Mouse (Mus musculus): ENCODE measurements at regions not wholly inside any gene's neighbourhood (a gene's known extent, or its start where the extent isn't known, plus 50 kb on each side); places are given as distances from the start of the nearest gene placed in this dataset.
A peak's percentile ranks its signal among the peaks of the same experiment; 100 is the strongest.

- DNase-seq (ENCODE audit: low spot score) (peak; percentile 14), ATAC-seq (ENCODE audit: low FRiP score) (no peak)
- Histone ChIP-seq H3K4me1 (ENCODE audit: insufficient read depth, low read length) (no peaks in the 10 kb centered on the region), H3K36me3 (ENCODE audit: insufficient read depth, low read length) (no peaks in the 10 kb centered on the region), H3K4me2 (ENCODE audit: low read depth, low read length, poor library complexity, severe bottlenecking) (no peak overlapping the region), H3K27me3 (ENCODE audit: insufficient read depth, low read length) (no peaks in the 10 kb centered on the region), H3K4me3 (ENCODE audit: low read depth, low read length) (no peak overlapping the region), H3K9ac (replicated peaks; ENCODE audit: low read length, poor library complexity, severe bottlenecking) (no peak overlapping the region), H3K9me3 (ENCODE audit: low read length) (no peaks in the 10 kb centered on the region), H3K27ac (ENCODE audit: low read depth, low read length) (no peak overlapping the region)
- no peak for TF ChIP-seq CTCF (IDR thresholded peaks at IDR 0.05)
- 60% methylated on average over 8 of the region's 8 CpGs for WGBS
These were observed 262.1 kb downstream of the Rnf144a start for GRCm38 (mm10) chr12:26152992-26153391.

GRCm38 (mm10) chr12:26146336-26146735 lies 268.7 kb downstream of the Rnf144a start:
- DNase-seq (ENCODE audit: low spot score) (no peak), ATAC-seq (ENCODE audit: low FRiP score) (no peak)
- no peaks in the 10 kb centered on the region for H3K4me1 ChIP-seq (ENCODE audit: insufficient read depth, low read length)
- WGBS: 58% methylated on average over 3 of the region's 3 CpGs
- H3K27me3 ChIP-seq (ENCODE audit: insufficient read depth, low read length): no peaks in the 10 kb centered on the region
- TF ChIP-seq CTCF (IDR thresholded peaks at IDR 0.05): no peak
- no peak overlapping the region for H3K27ac ChIP-seq (ENCODE audit: low read depth, low read length)
- no peak overlapping the region for H3K4me3 ChIP-seq (ENCODE audit: low read depth, low read length)
- no peak overlapping the region for H3K9ac ChIP-seq (replicated peaks; ENCODE audit: low read length, poor library complexity, severe bottlenecking)
- H3K36me3 ChIP-seq (ENCODE audit: insufficient read depth, low read length): no peaks in the 10 kb centered on the region
- no peaks in the 10 kb centered on the region for H3K9me3 ChIP-seq (ENCODE audit: low read length)
- H3K4me2 ChIP-seq (ENCODE audit: low read depth, low read length, poor library complexity, severe bottlenecking): no peak overlapping the region

- H3K9me3 ChIP-seq (ENCODE audit: low read length): no peaks in the 10 kb centered on the region
- no peak overlapping the region for H3K4me3 ChIP-seq (ENCODE audit: low read depth, low read length)
- H3K27me3 ChIP-seq (ENCODE audit: insufficient read depth, low read length): no peaks in the 10 kb centered on the region
- H3K4me2 ChIP-seq (ENCODE audit: low read depth, low read length, poor library complexity, severe bottlenecking): no peak overlapping the region
- no peaks in the 10 kb centered on the region for H3K36me3 ChIP-seq (ENCODE audit: insufficient read depth, low read length)
- TF ChIP-seq CTCF (IDR thresholded peaks at IDR 0.05): no peak
- DNase-seq (ENCODE audit: low spot score): peak; percentile 47
- ATAC-seq (ENCODE audit: low FRiP score): no peak
- WGBS: 50% methylated on average over 6 of the region's 6 CpGs
- H3K4me1 ChIP-seq (ENCODE audit: insufficient read depth, low read length): no peaks in the 10 kb centered on the region
- H3K9ac ChIP-seq (replicated peaks; ENCODE audit: low read length, poor library complexity, severe bottlenecking): no peak overlapping the region
- H3K27ac ChIP-seq (ENCODE audit: low read depth, low read length): no peak overlapping the region
These were observed 269.9 kb downstream of the Rnf144a start for GRCm38 (mm10) chr12:26145085-26145714.

GRCm38 (mm10) chr12:26144616-26145015 lies 270.4 kb downstream of the Rnf144a start:
- no peaks in the 10 kb centered on the region for H3K4me1 ChIP-seq (ENCODE audit: insufficient read depth, low read length)
- H3K27ac ChIP-seq (ENCODE audit: low read depth, low read length): no peak overlapping the region
- no peak overlapping the region for H3K4me2 ChIP-seq (ENCODE audit: low read depth, low read length, poor library complexity, severe bottlenecking)
- ATAC-seq (ENCODE audit: low FRiP score) (no peak), DNase-seq (ENCODE audit: low spot score) (no peak)
- no peaks in the 10 kb centered on the region for H3K9me3 ChIP-seq (ENCODE audit: low read length)
- H3K9ac ChIP-seq (replicated peaks; ENCODE audit: low read length, poor library complexity, severe bottlenecking): no peak overlapping the region
- no peak for TF ChIP-seq CTCF (IDR thresholded peaks at IDR 0.05)
- H3K36me3 ChIP-seq (ENCODE audit: insufficient read depth, low read length): no peaks in the 10 kb centered on the region
- WGBS: 51% methylated on average over 3 of the region's 3 CpGs
- no peaks in the 10 kb centered on the region for H3K27me3 ChIP-seq (ENCODE audit: insufficient read depth, low read length)
- no peak overlapping the region for H3K4me3 ChIP-seq (ENCODE audit: low read depth, low read length)

GRCm38 (mm10) chr12:26143411-26143810 lies 271.6 kb downstream of the Rnf144a start:
- Histone ChIP-seq H3K27ac (ENCODE audit: low read depth, low read length) (no peak overlapping the region), H3K9ac (replicated peaks; ENCODE audit: low read length, poor library complexity, severe bottlenecking) (no peak overlapping the region), H3K36me3 (ENCODE audit: insufficient read depth, low read length) (no peaks in the 10 kb centered on the region), H3K4me3 (ENCODE audit: low read depth, low read length) (no peak overlapping the region), H3K27me3 (ENCODE audit: insufficient read depth, low read length) (no peaks in the 10 kb centered on the region), H3K4me2 (ENCODE audit: low read depth, low read length, poor library complexity, severe bottlenecking) (no peak overlapping the region), H3K4me1 (ENCODE audit: insufficient read depth, low read length) (no peaks in the 10 kb centered on the region), H3K9me3 (ENCODE audit: low read length) (no peaks in the 10 kb centered on the region)
- ATAC-seq (ENCODE audit: low FRiP score) (no peak), DNase-seq (ENCODE audit: low spot score) (peak; percentile 50)
- 71% methylated on average over 6 of the region's 6 CpGs for WGBS
- no peak for TF ChIP-seq CTCF (IDR thresholded peaks at IDR 0.05)

GRCm38 (mm10) chr12:26130811-26131210 lies 284.2 kb downstream of the Rnf144a start:
- Histone ChIP-seq H3K27ac (ENCODE audit: low read depth, low read length) (no peak overlapping the region), H3K4me3 (ENCODE audit: low read depth, low read length) (no peak overlapping the region), H3K4me2 (ENCODE audit: low read depth, low read length, poor library complexity, severe bottlenecking) (no peak overlapping the region), H3K27me3 (ENCODE audit: insufficient read depth, low read length) (no peaks in the 10 kb centered on the region), H3K4me1 (ENCODE audit: insufficient read depth, low read length) (0 out of 2 replicates have a peak, but pooled peaks cover 3% of the 10 kb centered on the region), H3K9me3 (ENCODE audit: low read length) (no peaks in the 10 kb centered on the region), H3K9ac (replicated peaks; ENCODE audit: low read length, poor library complexity, severe bottlenecking) (no peak overlapping the region), H3K36me3 (ENCODE audit: insufficient read depth, low read length) (no peaks in the 10 kb centered on the region)
- 89% methylated on average over 8 of the region's 8 CpGs for WGBS
- DNase-seq (ENCODE audit: low spot score) (no peak), ATAC-seq (ENCODE audit: low FRiP score) (no peak)
- TF ChIP-seq CTCF (IDR thresholded peaks at IDR 0.05): no peak

Measured in midbrain, postnatal 0 days (tissue).